Mouse (Mus musculus) kidney, adult 8-10 months (tissue): Measurements from ENCODE around the gene Cotl1.

Experiments
- DNase-seq, 2 experiments: peaks; one replicate each; pipeline ENCODE4 v3.0.0; 2022

Cotl1 gene

GRCm38 (mm10) chr8:119840275-119840808, at the start of gene Cotl1:
Gene Cotl1 (minus strand): TSS chr8:119840544.
- peak; percentile 95 to 97 for DNase-seq

DNA sequence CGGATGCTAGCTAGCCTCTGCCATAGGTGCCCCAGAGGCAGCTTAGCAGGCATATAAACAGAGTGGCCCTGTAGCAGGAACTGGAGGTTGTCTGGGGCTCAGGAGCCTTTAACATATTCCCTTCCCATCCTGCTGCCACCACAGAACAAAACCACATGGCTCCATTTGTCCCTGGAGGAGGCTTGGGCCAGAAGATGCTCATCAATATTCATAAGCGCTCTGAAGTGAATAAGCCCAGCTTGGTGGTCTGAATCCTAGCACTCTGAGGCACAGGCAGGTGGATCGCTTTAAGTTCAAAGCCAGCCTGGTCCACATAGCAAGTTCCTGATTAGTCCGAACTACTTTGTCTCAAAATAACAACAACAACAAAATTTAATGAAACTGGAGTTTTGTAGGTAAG, 47.7 kb upstream of the Cotl1 start:
- no peak for DNase-seq

DNA sequence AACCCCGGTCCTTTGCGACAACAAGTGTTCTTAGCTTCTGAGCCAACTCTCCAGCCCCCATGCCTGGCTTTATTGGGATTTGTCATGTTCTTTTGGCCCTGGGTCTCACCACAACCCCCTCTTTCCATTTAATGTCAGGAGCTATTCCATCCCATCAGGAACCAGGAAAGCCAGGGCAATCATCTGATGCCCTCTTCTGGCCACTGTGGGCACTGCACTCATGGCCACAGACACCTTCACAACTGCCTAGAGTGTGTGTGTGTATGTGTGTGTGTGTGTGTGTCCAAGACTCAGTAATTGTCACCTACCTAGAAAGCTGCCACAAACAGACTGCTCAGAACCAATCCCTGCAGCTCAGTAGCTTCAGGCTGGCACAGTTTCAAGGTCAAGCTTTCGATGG, 46.8 kb upstream of the Cotl1 start:
- DNase-seq: peak in 1 of 2 experiments; percentile 78

- DNase-seq: peak; percentile 87 to 94
Measured at GRCm38 (mm10) chr8:119885612-119886011, 45.3 kb upstream of the Cotl1 start.

DNA sequence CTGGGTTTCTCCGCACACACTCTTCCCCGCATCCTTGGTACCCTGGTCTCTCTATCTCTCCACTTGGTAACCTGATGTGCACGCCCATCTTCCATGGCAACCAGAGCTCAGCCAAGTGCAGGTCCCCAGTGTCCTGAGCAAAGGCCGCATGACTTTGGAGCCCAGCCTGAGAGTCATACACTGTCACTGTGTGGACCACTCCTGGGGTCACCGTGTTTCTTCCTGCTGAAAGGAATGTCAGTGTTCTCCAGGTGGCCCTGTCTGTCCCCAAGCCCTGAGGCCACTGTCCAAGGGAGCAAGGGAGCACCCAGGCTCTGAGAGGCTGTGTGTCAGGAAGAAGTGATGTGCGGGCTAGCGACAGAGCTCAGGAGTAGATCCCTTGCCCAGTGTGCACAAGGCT, 42.9 kb upstream of the Cotl1 start:
- peak; percentile 54 to 59 for DNase-seq

- DNase-seq: peak; percentile 37 to 69
Measured at GRCm38 (mm10) chr8:119881917-119882316, 41.6 kb upstream of the Cotl1 start.

DNA sequence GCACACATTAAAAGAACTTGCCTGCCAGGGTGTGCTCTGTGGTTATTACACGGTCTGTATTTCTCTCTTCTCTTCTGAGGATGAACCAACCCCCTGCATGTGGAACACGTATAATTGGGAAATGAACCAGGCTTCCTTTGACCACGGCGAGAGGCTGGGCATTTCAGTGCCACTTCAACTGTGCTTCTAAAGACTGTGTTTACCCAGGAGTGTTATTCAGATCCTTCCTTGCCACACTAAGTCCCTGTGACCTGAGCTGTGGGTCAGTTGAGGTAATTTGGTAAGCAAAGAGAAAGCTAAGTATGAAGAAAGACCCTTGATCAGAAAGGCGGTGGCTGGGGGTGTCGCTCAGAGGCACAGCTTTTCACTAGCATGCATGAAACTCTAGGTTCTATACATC, 41.0 kb upstream of the Cotl1 start:
- DNase-seq: no peak

- DNase-seq: no peak
Measured at GRCm38 (mm10) chr8:119873181-119873580, 32.8 kb upstream of the Cotl1 start.

- no peak for DNase-seq
Measured at GRCm38 (mm10) chr8:119869616-119870015, 29.3 kb upstream of the Cotl1 start.

- DNase-seq: no peak
Measured at GRCm38 (mm10) chr8:119862749-119863148, 22.4 kb upstream of the Cotl1 start.

GRCm38 (mm10) chr8:119862390-119862734, 22.0 kb upstream of the Cotl1 start:
- no peak for DNase-seq

GRCm38 (mm10) chr8:119861706-119862389, 21.5 kb upstream of the Cotl1 start, which contains the start of gene Klhl36:
Gene Klhl36 (plus strand): TSS chr8:119862266.
- DNase-seq: peak; percentile 98 to 99

DNA sequence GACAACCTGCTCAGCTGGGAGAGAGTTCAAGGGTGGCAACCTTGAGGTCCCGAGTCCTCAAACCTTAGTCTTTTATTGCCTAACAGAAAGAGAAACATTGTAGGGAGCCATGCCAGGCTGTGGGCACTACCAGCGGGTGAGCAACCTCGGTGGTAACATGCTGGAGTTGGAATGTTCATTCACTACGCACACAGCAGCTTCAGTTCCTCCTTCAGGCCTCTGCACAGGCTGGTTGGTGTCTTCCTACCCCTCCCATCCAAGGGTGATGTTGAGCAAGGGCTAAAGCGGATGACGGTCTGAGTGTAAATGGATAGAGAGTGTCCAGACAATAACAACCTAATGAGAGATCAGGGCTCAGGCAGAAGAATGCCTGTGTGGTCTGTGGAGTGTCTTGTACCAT, 17.4 kb upstream of the Cotl1 start:
- DNase-seq: no peak

GRCm38 (mm10) chr8:119855656-119856055, 15.3 kb upstream of the Cotl1 start:
- peak; percentile 67 to 84 for DNase-seq

- DNase-seq: peak in 1 of 2 experiments; percentile 12
Measured at GRCm38 (mm10) chr8:119854035-119854434, 13.7 kb upstream of the Cotl1 start.

GRCm38 (mm10) chr8:119853521-119853920, 13.2 kb upstream of the Cotl1 start:
- DNase-seq: no peak

GRCm38 (mm10) chr8:119847232-119847922, 7.0 kb upstream of the Cotl1 start:
- no peak for DNase-seq

GRCm38 (mm10) chr8:119845741-119846140, 5.4 kb upstream of the Cotl1 start:
- DNase-seq: peak; percentile 52 to 77

DNA sequence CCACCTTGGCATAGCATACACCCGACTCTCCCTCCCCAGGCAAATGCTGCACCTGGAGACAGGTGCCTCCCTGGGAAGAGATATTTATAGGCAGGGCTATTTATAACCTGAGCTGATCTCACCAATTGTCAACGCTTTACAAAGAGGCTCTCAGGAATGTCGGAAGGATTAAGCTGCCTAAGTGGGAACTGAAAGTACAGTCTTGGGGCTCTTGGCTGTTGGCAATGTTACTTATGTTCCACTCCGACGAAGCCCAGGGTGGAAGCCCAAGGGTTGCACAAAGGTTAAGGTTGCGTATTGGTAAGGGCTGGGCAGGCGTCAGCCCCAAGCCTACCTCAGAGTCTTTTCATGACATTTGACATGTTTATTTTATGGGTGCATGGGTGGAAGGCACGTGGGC, 4.2 kb upstream of the Cotl1 start:
- no peak for DNase-seq

DNA sequence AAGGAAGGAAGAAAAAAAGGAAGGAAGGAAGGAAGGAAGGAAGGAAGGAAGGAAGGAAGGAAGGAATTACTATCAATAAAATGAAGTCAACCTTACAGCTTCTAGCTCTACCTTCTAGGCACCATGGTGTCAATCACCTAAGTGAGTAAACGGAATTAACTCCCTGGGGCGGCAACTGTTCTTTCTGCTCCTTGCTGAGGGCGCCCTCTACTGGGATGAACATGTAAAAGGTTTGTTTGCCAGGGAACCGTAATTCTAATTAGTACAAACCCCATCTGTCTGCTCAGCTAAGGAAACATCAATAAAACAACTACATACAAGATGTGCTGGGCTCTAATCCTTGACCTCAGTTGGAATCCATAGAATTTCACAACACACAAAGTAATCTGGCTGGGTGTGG, 3.1 kb upstream of the Cotl1 start:
- DNase-seq: peak; percentile 77 to 84

DNA sequence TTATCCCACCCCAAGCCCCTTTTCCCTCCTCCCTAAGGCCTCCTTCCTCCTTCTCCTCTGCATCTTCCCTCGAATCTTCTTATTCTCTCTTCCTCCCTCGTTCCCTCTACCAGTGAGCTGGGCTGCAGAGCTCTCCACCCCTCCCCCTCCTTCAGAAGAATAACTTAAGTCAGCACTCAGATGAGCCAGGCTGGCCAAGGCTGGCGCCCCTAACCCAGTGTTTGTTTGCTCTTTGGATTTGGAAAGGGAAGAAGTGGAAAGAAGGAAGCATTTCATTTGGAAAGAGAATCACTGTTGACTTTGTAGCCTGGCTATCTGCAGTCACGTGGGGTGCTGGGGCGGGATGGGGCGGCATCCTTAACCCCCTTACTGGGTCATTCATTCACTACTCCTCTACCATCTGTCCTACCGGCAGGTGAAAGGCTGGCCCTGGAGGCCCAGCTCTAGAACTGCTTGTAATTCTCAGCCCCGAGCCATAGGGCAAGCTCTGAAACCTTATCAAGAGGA, 614 bp upstream of the Cotl1 start:
- DNase-seq: peak; percentile 83 to 85

DNA sequence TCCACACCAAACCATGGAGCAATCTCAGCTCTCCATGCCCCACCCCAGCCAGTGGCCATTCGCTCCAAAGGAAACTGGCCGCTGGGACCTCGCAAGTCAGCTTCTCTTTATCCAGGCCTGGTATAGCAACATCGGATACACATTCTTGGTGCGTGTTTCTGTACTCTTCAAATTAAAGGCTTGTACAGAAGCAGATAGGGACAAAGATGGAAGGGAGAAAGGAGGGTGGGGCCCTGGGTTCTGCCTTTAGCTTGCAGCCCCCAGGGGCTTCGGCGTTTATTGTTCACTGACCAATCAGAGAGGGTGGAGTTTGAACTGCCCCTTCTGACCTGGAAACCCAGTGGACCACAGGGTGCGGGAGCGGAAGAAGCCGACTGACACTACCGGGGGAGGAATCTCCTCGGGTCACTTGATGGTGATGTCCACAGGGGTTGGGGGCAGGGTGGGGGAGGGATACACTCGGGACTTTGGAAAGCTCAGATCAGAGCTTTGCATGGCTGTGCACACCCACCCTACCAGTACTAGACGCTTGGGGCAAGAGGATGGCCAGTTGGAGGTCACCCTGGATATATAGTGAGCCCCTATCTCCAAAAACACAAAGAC, 824 bp downstream of the Cotl1 start:
- peak; percentile 40 to 57 for DNase-seq

DNA sequence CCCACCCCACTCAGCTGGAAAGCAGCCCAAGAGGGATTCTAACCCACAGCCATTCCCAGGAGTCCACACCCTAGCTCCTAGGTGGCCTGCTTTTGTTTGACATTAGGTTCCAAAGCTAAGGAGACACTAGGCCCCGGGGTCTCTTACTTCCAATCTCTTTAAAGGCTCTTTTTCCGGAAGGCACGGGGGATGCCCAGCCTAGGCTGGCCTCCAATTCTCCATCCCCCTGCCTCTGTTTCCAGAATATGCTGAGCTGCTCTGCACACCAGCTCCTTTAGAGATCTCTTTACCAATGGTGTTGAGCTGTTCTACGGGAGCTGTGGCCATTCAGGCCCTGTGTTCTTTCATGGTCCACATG, 1.4 kb downstream of the Cotl1 start:
- DNase-seq: no peak
